Mouse (Mus musculus): ENCODE results near the gene Ptges2.

Ptges2 gene

GRCm38 (mm10) chr2:32440164-32440563, 44.5 kb downstream of the Ptges2 start:
- DNase-seq (ENCODE audit: low read depth, low spot score) = no peak

DNA sequence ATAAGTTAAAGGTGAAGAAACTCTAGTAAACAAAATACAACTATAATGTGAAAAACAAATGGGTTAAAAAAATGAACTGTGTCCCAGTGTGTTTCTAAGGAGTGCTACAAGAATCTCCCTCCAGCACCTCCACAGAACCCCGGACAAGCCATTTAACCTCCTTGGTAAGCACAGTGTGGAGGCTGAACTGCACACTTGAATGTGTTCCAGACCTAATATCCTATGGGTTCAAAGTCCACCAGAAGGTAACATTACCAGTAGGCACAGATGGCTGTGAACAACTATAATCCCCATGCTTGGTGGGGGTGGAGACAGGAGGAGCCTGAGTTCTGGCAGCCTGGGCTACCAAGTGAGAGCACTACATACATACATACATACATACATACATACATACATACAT, 44.9 kb downstream of the Ptges2 start:
- DNase-seq (ENCODE audit: low read depth, low spot score) = no peak

DNA sequence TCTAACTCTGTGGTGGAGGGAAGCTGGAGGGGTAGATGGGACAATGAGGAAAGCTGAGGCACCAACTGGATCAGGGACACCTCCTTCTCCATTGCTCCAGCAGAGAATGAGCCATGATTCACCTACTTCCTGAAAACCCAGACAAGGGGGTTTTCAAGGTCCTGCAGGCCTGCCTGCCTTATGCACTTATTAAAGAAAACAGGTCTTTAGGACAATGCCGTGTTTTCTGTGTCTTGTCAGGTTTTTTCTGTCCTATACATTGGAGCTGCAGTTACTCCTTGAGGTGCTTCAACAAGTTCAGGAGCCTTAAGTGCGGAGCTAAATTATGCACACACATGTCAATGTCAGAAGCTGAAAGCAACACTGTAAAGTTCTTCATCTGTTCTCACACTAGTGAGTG, 45.9 kb downstream of the Ptges2 start:
- DNase-seq (ENCODE audit: low read depth, low spot score) = no peak

DNA sequence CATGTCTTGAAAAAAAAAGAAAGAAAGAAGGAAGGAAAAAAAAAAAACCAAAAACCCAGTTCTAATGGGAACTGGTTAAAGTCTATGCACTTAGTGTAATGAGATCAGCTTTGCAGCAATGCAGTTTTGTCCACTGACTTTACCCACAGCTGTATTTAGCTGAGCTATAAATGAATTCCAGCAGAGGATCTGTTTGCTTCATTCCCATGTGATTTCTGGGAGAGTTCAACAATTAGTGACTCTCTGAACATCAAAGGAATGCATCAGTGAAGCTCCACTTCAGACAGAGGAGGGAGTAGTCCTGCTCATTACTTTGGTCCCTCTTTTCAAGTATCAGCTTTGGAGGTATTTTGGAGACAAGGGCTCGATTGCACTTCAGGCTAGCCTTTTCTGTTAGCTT, 49.8 kb downstream of the Ptges2 start:
- DNase-seq (ENCODE audit: low read depth, low spot score) = no peak

DNA sequence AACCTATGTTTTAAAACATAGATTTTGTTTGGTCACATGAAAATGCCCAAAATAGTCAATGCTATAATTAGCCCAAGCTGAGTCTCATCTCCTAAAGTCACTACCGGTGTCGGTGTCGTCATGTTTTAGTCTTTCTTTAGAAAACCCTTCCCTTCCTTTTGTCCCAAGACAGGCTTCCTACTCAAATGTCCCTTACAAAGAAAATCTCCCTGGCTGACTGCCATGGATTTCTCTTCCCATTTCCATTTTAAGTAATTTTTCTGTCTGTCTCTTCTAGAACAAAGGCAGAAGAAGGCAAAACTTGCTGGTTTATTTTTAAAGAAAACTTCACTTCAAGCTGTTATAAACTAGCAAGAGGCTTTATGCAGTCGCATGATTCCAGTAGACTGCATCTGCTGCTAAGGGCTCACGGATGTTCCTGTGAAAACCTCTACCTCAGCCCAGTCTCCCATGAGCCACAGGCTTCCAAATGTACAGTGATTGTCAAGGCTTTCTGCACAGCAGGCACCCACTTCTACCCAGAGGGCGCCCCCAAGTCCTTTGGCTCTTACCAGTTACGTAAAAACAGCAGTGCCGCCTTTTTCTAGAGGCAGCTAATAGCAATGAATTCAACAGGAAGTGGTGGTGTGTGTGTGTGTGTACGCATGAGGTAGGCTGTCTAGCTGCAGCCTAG, 51.7 kb downstream of the Ptges2 start:
- no peak for DNase-seq (ENCODE audit: low read depth, low spot score)

DNA sequence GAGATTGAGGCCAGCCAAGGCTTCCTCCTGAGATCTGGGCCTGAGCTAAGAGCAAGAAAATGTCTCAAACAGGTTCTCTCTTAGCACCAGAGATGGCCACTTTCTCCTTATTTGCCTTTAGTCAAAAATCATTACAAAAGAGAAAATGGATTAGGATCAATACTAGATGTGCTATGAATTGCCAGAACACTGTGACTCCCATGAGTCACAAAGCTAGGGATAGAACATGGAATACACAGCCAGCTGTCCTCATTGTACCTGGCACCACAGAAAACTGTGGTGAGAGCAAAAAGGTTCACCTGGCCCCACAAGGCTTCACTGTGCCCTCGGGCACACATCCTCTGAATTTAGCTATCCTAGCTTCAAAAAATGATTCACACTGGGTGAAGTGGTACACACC, 52.8 kb downstream of the Ptges2 start:
- DNase-seq (ENCODE audit: low read depth, low spot score) = no peak

DNA sequence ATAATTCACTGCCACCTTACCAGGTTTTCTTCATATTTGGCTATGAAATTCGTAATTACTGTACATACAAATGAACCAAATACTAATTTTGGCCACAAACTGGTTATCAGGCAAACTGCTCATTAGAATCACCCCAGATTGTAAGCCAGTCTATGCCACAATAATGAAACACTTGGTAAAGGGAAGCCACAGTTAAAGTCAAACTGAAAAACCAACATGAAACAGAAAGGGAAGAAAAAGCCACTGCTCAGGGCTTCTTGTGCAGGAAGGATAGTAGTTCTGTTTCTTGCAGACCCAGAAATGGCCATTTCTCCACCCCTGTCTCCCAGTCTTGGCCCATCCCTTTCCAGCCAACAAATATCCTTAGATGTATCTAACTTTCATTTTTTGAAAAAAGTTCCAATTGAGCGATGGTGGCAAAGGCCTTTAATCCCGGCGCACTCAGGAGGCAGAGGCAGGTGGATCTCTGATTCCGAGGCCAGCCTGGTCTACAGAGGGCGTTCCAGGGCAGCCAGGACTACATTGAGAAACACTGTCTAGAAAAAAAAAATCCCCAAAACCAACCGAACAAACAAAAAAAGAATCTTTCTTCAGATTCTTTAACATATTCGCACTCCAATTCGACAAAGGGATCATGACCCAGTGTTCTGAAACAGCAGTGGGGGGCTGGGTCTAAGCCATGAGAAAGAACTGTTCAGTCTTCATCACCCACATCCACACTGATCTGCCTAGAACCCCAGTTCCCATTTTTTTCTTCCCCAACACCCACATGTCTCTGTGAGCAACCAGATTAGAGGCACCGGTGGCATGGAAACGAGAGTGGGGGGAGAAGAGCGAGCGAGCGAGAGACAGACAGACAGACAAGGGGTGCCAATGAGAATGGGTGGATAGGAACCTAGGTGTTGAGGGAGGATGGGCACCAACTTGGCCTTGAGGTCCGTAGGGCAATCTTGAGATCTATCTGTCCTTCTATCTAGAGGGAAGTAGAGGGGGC, 54.4 kb downstream of the Ptges2 start, which contains the start of gene Naif1:
Gene Naif1, plus strand, starts transcription at position 697 of the 994 bp plus-strand sequence.
- no peak for DNase-seq (ENCODE audit: low read depth, low spot score)

GRCm38 (mm10) chr2:32450881-32451844, 55.5 kb downstream of the Ptges2 start, which contains the start of gene Slc25a25:
TSS of gene Slc25a25 (minus strand) at chr2:32451445.
- peak; percentile 96 for DNase-seq (ENCODE audit: low read depth, low spot score)

GRCm38 (mm10) chr2:32451870-32452372, 56.2 kb downstream of the Ptges2 start:
- peak; percentile 99 for DNase-seq (ENCODE audit: low read depth, low spot score)

- no peak for DNase-seq (ENCODE audit: low read depth, low spot score)
Observed at GRCm38 (mm10) chr2:32452441-32452971, 56.8 kb downstream of the Ptges2 start.

GRCm38 (mm10) chr2:32453641-32454303, 58.1 kb downstream of the Ptges2 start:
- no peak for DNase-seq (ENCODE audit: low read depth, low spot score)

- peak; percentile 58 for DNase-seq (ENCODE audit: low read depth, low spot score)
Observed at GRCm38 (mm10) chr2:32454633-32455032, 58.9 kb downstream of the Ptges2 start.

DNA sequence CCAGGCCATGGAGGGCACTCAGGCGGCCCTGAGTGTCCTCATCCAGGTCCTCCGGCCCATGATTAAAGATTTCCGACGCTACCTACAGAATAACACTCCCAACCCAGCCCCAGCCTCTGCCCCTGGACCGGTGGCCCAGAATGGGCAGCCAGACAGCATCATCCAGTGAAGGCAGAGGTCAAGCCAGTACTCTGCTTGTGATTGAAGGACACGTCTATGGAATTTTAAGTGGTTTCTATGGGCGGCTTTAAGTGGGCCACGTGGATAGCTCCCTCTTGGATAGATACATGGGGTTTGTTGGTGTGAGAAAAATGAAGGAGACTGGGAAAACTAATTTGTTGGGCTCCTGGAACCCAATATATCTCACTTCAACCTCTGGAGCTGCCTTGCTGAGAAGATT, 59.4 kb downstream of the Ptges2 start:
- DNase-seq (ENCODE audit: low read depth, low spot score) = no peak

Data from ES-CJ7 (cell line).